Mouse (Mus musculus): Measurements from ENCODE around the gene Aldh3b2.

DNA sequence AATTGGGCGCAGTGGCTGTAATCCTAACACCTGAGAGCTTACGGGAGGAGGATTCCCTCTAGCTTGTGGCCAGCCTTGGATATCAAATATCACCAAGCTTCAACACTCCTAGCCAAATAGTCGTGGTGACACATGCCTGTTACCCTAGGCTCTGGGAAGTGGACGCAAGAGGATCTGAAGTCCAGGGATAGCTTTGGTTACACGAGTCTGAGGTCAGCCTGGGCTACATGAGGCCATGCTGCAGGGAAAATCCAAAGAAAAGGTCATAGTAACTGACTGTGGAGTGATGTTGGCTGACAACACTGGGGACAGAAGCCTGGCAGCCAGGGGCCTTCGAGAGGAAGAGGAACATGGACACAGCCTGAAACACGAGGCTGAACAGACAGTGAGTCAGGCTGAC, 24.0 kb downstream of the Aldh3b2 start:
- TF ChIP-seq MAX (IDR thresholded peaks at IDR 0.05; ENCODE audit: low read depth) (no peak), POLR2A (IDR thresholded peaks at IDR 0.05; ENCODE audit: insufficient read length, low read depth) (no peak), USF1 (IDR thresholded peaks at IDR 0.05; ENCODE audit: low read depth) (no peak), TCF3 (IDR thresholded peaks at IDR 0.05; ENCODE audit: insufficient read length, low read depth) (no peak), SRF (IDR thresholded peaks at IDR 0.05; ENCODE audit: control insufficient read depth, insufficient read length, low read depth) (no peak), CEBPB (IDR thresholded peaks at IDR 0.05; ENCODE audit: insufficient read depth, poor library complexity, severe bottlenecking) (no peak), POLR2AphosphoS2 (IDR thresholded peaks at IDR 0.05; ENCODE audit: insufficient read length, low read depth) (no peak), E2F4 (IDR thresholded peaks at IDR 0.05; ENCODE audit: insufficient read depth) (no peak), TCF12 (IDR thresholded peaks at IDR 0.05; ENCODE audit: insufficient read depth, poor library complexity, severe bottlenecking) (no peak), REST (IDR thresholded peaks at IDR 0.05; ENCODE audit: insufficient read depth, insufficient read length) (no peak), MYOG (IDR thresholded peaks at IDR 0.05; ENCODE audit: control insufficient read depth in 1 of 3, insufficient read depth in 1 of 3, insufficient read length in 2 of 3, low read depth in 2 of 3) (no peak), MYOD1 (IDR thresholded peaks at IDR 0.05; ENCODE audit: control insufficient read depth in 1 of 3, insufficient read length in 2 of 3, low read depth in 2 of 3) (no peak)

Measured in myocyte (in vitro differentiated cells).